Mouse (Mus musculus) heart, postnatal 36 days (tissue): ENCODE measurements around the gene Gm12184. TPM values are rescaled to one million over a fixed set of nuclear protein-coding genes. Genes with fewer than 3 reads are reported as not detected.
"Not testable (repeated sequence)": the region's sequence is repeated elsewhere in the genome, so short reads cannot be mapped to it uniquely, and the experiment has no call there.

Source experiments
- DNase-seq, 2 experiments: peaks; one replicate each; pipeline ENCODE4 v3.0.0; 2021 to 2022
- intact Hi-C: fragments of 180-260 bp; cut with DNase I; formaldehyde crosslinking; loops from one replicate; pipeline ENCODE4 v1.15.1; 2025
- total RNA-seq, 2 experiments: library from RNA; stranded (reverse); gene quantifications; 2 replicates each; pipeline ENCODE4 v1.2.3; 2021

The Gm12184 gene
- total RNA-seq, result 1 to 10 TPM; 3.5 to 3.9 TPM

DNA sequence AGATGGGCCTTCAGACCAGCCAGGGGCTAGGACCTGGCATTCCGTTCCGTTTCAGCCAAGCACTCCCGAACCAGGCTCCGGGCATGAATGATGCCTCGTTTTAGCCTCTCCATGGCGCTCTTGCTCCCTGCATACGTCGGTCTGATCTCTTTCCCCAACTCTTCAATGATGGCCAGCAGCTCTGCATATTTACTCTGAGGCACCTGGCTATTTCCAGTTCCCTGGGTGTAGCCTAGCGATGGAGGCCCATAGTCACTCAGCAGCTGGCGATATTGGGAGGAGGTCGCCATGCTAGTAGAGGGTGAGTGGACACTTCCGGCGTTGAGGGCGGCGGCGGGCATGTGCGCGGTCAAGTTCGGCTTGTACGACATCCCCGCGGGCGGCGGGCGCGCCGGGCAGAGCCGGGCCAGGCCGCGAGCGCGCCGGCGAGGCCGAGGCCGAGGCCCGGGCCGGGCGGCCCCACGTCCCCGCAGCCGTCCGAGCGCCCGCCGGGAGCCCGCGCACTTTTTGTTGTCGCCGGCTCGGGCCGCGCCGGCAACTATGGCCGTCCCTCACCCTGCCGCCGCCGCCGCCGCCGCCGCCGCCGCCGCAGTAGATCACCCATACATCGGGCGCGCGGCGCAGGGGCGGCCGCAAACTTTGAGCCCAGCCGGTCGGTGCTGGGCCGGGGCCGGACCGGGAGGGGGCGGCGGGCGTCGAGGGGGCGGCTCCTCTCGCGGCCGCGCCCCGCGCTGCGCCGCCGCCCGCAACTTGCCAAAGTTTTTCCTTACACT lies at the start of gene Gm12184, which contains the start of gene Trim7:
TSS of gene Gm12184 (minus strand) at position 677 of the 773 bp plus-strand sequence.
TSS of gene Trim7 (plus strand) at position 162 of the 773 bp plus-strand sequence.
- DNase-seq, result peak in 1 of 2 experiments; percentile 53
- intact Hi-C loops, result not testable (repeated sequence)

GRCm38 (mm10) chr11:48875343-48875837 lies 48.9 kb upstream of the Gm12184 start:
- intact Hi-C loops, DNase-seq: not testable (repeated sequence)

- DNase-seq, result peak; percentile 59 to 61
- intact Hi-C loops, result loop anchor here (1.0 to 5.0 kb wide), 5 partner anchors 229 to 398 kb away; partner anchors contain the start of genes Btnl9 and Zfp62
Observed at GRCm38 (mm10) chr11:48874465-48874864, 48.0 kb upstream of the Gm12184 start.

GRCm38 (mm10) chr11:48873591-48874290 lies 47.3 kb upstream of the Gm12184 start:
- DNase-seq, result no peak
- intact Hi-C loops, result loop anchor here (1.0 to 5.0 kb wide), 6 partner anchors 211 to 399 kb away; partner anchors contain the start of genes Btnl9 and Zfp62

GRCm38 (mm10) chr11:48872695-48873300 lies 46.3 kb upstream of the Gm12184 start:
- no peak for DNase-seq
- intact Hi-C loops, result loop anchor here (2.0 to 5.0 kb wide), 5 partner anchors 212 to 400 kb away; partner anchors contain the start of genes Btnl9 and Zfp62

DNA sequence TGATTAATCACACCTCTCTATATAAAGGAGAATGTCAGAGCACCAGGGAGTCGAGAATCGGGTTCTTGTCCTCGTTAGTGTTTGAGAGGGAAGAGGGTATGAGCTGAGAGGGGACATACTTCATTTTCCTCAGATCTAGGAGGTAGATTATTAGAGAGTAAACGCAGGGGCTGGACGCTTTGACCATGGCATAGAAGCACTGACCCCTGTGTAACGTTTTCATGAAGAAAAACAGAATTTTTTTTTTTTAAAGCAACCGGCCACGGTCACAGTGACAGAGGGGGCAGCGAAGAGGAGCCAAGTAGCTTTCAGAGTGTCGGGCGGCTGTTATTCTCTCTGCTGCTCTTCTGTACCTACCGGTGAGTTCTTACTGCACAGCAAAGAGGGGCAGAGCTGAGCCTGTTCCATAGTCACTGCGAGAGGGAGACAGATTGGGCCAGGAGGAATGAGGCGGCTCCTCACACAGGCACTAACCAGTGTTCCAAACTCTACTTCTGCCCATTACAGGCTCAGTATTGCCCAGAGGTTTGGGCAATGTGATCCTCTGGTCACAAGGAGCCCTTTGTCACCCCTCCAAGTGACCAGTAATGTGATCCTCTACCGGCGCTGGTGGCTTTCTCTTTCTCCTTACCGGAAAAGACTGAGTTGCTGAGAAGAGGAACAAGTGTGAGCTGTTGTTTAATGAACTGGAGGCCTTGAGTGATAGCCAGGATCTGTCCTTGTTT lies 45.5 kb upstream of the Gm12184 start:
- DNase-seq, result peak; percentile 66 to 71
- intact Hi-C loops, result loop anchor here (2.0 to 5.0 kb wide), 5 partner anchors 213 to 400 kb away; partner anchors contain the start of genes Btnl9 and Zfp62

DNA sequence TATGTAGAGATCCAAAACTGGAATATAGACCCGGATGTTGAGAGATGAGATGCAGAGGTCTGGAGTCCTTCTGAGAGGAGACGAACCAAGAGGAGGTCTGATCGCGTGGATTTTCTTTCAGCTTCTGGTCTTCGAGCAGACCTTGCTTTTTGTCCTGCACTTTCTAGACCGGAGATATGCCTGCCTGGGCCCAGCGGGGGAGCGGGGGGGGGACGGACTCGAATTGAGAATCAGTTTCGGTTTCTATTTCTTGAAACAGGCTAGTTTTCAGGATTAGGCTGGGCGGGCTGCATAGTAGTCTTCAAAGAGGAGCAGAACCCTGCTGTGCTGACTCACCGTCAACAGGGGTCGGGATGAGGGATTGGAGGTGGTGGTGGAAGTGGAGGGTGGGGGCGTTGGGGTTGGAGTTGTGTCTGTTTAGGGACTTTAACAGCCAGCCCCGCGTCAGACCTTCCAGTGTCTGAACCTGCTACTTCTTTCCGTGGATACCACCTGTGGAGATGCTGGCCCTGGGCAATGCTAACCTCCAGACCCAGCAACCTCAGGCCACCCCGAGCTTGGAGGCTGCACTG lies 44.8 kb upstream of the Gm12184 start, which contains the start of gene Irgm1:
TSS of gene Irgm1 (minus strand) at position 483 of the 572 bp plus-strand sequence.
- intact Hi-C loops, result loop anchor here (5.0 kb wide), 4 partner anchors 316 to 401 kb away; partner anchors contain the start of genes Btnl9 and Zfp62

DNA sequence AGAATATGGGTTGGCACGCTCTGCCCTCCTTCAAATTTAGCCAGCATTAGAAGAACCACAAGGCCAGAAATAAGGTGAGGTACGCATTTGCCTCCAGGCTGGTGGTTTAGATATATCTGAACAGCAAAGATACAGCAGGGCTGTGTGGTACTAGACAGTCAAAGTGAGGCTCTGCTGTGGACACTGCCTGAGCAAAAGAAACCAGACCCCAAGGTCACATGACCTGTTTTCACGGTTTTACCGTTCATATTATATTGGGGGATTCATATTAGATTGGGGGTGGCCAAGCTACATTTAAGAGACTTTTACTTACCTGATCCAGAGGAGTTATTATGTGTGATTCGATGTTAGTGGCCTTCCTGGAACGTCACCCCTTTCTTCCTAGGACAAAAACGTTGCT lies 44.3 kb upstream of the Gm12184 start:
- intact Hi-C loops, result loop anchor here (5.0 kb wide), 4 partner anchors 317 to 402 kb away; partner anchors contain the start of genes Btnl9 and Zfp62

More for the DNA sequence above, 44.8 kb upstream of the Gm12184 start, which contains the start of gene Irgm1:
- DNase-seq, result peak; percentile 74 to 79

DNA sequence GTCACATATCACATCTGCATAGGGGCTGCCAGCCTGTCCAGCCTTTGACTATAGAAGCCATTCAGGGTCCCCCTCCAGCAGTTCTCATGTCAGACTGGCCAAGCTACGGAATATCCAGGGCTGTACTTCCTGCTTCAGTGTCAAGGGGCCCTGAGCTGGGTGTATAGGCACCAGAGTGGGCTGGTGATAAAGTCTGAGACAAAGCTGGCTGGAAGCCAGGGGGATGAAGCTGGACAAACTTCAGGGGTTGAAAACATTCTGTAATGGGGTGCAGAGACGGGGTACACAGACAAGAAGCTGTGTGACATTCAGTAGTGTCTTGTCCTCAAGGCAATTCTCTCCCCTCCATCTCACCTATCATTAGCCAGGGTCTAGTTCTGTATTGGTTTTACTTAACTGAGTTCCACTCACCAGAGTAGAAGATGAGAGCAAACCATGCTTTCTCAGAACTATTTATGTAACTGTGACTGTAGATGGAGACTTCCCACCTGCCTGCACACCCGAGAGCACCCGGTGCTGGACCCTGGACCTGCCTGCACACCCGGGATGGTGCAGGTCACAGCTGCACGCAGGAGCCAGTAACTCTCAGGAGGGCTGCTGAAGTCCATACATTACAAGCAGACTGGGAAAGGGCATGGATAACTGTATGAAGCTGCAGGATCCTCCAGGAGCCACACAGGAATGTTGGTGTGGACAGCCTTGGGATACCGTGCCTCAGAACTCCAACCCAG lies 43.1 kb upstream of the Gm12184 start:
- intact Hi-C loops, result loop anchor here (5.0 kb wide), 4 partner anchors 318 to 403 kb away; partner anchors contain the start of genes Btnl9 and Zfp62
- DNase-seq, result peak in 1 of 2 experiments; percentile 27

More for the DNA sequence above, 44.3 kb upstream of the Gm12184 start:
- no peak for DNase-seq

DNA sequence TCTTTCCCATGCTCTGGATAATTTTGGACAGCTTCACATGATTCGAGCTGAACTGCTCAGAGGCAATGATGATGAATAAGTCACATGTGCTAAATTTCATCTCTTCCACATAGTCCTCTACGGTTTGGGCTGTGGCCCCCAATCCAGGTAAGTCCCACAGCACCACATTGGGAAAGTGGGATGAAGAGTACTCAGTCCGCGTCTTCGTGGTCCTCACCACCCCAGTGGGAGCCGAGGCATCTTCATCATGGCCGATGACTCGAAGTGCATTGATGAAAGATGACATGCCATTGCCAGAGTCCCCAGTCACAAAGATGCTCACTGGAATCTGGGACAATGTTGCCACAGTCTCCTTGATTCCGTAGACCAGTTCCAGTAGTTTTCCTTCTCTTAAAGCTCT lies 40.0 kb upstream of the Gm12184 start:
- intact Hi-C loops, result no loop called here
- DNase-seq, result no peak

DNA sequence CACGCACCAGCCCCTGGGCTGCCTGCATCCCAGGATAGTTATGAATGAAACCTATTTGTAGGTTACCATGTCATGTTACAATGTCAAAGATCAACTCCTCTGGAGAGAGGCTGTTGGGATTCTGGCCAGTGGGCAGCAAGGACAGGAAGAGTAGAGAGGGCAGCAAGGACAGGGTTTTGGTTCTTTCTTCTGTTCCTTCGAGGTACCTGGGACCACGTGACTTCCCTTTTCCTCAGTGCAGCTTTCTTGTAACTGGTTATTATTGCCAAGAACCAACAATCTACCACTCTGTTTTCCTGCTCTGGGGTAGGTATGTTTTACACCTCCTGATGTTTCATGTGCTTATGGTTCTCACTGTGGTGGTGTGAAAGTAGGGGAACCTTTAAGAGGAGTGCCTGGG lies 37.4 kb upstream of the Gm12184 start:
- no peak for DNase-seq
- intact Hi-C loops, result no loop called here

GRCm38 (mm10) chr11:48862784-48863319 lies 36.4 kb upstream of the Gm12184 start:
- intact Hi-C loops, result no loop called here
- DNase-seq, result no peak

DNA sequence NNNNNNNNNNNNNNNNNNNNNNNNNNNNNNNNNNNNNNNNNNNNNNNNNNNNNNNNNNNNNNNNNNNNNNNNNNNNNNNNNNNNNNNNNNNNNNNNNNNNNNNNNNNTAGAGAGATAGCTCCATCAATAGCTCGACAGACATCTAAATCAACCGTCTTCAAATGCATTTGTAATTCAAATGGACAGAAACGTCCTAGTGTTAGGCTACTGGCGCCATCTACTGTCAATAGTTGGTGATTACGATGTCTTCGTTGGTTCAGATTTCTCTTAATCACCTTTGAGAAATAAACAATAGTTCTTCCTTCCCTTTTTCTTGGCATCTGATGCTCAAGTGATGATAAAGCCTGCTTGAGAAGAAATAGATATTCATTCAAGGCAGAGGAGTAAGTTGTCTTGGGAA lies 32.6 kb upstream of the Gm12184 start:
- intact Hi-C loops, result loop anchor here (1.0 kb wide), 1 partner anchor 69 kb away; no protein-coding TSS in a partner anchor
- peak; percentile 59 to 65 for DNase-seq

DNA sequence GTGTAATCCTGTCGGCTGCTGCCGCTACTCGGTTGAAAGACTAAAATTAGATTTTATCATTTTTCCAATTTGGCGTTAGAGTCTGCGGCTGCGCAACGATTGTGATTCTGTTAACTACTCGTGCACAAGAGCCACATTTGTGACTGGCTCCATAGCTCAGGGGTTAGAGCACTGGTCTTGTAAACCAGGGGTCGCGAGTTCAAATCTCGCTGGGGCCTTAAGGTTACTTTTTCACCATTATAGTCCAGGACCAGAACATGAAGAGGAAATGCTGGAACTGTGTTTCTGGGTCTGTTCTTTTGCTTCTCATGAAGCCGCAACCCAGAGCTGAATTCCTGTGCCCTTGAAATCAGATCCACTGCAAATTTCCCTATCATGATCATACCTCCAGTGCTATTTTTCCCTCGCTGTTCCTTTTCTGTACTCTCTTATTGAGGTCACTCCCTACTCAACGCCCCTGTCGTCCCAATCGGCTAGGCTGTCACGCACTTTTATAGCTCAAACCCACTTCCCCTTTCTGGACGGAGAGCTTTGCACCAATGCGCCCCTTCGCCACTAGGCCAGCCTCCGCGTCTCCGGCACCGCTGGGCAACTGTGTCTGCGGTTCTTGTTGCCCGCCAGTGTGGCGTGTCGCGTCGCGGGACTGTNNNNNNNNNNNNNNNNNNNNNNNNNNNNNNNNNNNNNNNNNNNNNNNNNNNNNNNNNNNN lies 27.2 kb upstream of the Gm12184 start:
- peak; percentile 94 to 97 for DNase-seq
- intact Hi-C loops, result loop anchor here (1.0 kb wide), 1 partner anchor 19 kb away; no protein-coding TSS in a partner anchor

- no peak for DNase-seq
- intact Hi-C loops, result loop anchor here (1.0 kb wide), 1 partner anchor 19 kb away; no protein-coding TSS in a partner anchor
Observed at GRCm38 (mm10) chr11:48852624-48853473, 26.4 kb upstream of the Gm12184 start.

DNA sequence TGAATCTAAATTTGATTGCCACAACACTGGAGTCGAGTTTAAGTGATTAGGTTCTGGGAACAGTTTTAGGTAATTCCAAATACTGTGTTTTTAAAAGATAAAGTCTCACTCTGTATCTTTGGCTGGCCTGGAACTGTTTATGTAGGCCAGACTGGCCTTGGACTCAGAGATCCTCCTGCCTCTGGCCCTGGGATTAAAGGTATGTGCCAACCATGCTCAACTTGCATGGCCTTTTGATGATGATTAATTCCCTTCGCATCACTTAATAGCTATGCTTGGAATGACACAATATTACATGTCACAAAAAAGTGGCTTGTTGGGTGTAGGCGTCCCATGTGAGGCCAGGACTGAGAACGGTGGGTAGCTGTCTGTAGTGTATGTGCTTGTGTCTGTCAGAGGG lies 25.7 kb upstream of the Gm12184 start:
- intact Hi-C loops, result no loop called here
- DNase-seq, result no peak
